Mouse (Mus musculus): ENCODE data around the gene Zfp36l1. TPM values are rescaled to one million over a fixed set of nuclear protein-coding genes. Genes with fewer than 3 reads are reported as not detected.
A peak's percentile ranks its signal among the peaks of the same experiment; 100 is the strongest.

Gene Zfp36l1
- polyA plus RNA-seq, 1 experiment from 2014 or later, result 160 TPM

DNA sequence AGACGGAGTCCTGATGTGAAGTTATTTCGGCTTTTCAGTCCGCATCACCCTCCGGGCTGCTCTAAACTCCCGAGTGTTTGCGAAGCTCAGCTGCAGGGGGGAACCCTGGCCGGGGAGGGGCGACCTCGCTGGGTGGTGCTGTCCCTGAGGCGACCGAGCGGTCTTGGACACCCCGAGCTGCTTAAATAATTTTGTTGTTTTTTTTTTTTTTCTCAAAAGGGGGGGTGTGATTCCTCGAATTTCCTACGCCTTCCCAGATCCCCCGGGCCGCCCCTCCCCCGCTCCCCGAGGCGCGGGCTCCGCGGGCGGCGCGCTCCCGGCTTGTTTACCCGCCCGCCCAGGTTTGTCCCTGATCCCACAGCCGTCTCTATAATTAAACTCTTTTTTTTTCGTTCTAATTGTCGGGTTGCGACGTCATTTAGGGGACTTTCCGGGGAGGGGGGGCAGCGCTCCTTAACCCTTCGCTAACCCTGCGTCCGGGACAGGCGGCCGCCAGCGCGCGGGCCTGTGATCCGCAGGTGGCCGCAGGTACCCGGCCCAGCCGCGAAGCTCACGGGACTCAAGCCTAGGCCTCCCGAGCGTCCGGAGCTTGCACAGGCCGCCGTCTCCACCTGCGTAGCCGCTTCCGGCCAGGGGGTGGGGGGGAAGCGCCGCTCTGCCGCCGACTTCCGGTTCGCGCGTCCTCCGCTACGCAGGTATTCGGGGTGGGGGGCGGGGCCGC is 2.5 kb upstream of the Zfp36l1 start:
- Histone ChIP-seq H3K36me3 (replicated peaks; ENCODE audit: control insufficient read depth, insufficient read depth, low read depth, low read length) (no peaks in the 10 kb centered on the region; the same call in none of the 2 replicates), H3K27ac (replicated peaks; ENCODE audit: low read depth, low read length) (peak overlapping the region; percentile 99), H3K4me1 (ENCODE audit: control insufficient read depth, insufficient read depth, low read length) (0 out of 2 replicates have a peak, but pooled peaks cover 3% of the 10 kb centered on the region), H3K9me3 (replicated peaks; ENCODE audit: control insufficient read depth, low read length) (no peaks in the 10 kb centered on the region), H3K9ac (replicated peaks; ENCODE audit: low read length) (peak overlapping the region; percentile 85), H3K4me3 (ENCODE audit: low read depth, low read length) (peak overlapping the region; percentile 67), H3K27me3 (ENCODE audit: control insufficient read depth, insufficient read depth, low read length) (no peaks in the 10 kb centered on the region), H3K4me2 (ENCODE audit: low read depth, low read length) (peak overlapping the region; percentile 93)
- peak; percentile 46 for ATAC-seq (replicated peaks; ENCODE audit: insufficient number of reproducible peaks, low FRiP score, low TSS enrichment, low read depth)
- under 1% methylated on average over 71 of the region's 71 CpGs for WGBS
- DNase-seq (ENCODE audit: low spot score), result peak; percentile 87

DNA sequence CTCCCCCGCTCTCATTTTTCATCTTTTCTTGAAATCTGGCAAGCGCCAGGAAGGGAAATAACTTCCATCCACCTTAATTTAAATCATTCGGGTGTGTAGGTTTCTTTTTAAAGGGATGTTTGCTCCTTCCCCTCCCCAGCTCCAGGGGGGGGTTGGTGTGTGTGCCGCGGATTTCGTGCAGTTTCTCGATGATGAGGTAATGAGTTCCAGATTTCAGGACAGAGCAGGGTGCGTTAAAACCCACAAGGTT is 2.0 kb upstream of the Zfp36l1 start:
- peak overlapping the region; percentile 99 for H3K27ac ChIP-seq (replicated peaks; ENCODE audit: low read depth, low read length)
- 0% methylated on average over 8 of the region's 8 CpGs for WGBS
- no peaks in the 10 kb centered on the region for H3K27me3 ChIP-seq (ENCODE audit: control insufficient read depth, insufficient read depth, low read length)
- peak overlapping the region; percentile 93 for H3K4me2 ChIP-seq (ENCODE audit: low read depth, low read length)
- no peak; the same call in 1 of the 2 replicates for ATAC-seq (replicated peaks; ENCODE audit: insufficient number of reproducible peaks, low FRiP score, low TSS enrichment, low read depth)
- peak overlapping the region; percentile 67 for H3K4me3 ChIP-seq (ENCODE audit: low read depth, low read length)
- peaks cover 5% of the 10 kb centered on the region for H3K36me3 ChIP-seq (replicated peaks; ENCODE audit: control insufficient read depth, insufficient read depth, low read depth, low read length)
- peak overlapping the region; percentile 85 for H3K9ac ChIP-seq (replicated peaks; ENCODE audit: low read length)
- DNase-seq (ENCODE audit: low spot score), result peak; percentile 94
- 0 out of 2 replicates have a peak, but pooled peaks cover 3% of the 10 kb centered on the region for H3K4me1 ChIP-seq (ENCODE audit: control insufficient read depth, insufficient read depth, low read length)
- H3K9me3 ChIP-seq (replicated peaks; ENCODE audit: control insufficient read depth, low read length), result no peaks in the 10 kb centered on the region

DNA sequence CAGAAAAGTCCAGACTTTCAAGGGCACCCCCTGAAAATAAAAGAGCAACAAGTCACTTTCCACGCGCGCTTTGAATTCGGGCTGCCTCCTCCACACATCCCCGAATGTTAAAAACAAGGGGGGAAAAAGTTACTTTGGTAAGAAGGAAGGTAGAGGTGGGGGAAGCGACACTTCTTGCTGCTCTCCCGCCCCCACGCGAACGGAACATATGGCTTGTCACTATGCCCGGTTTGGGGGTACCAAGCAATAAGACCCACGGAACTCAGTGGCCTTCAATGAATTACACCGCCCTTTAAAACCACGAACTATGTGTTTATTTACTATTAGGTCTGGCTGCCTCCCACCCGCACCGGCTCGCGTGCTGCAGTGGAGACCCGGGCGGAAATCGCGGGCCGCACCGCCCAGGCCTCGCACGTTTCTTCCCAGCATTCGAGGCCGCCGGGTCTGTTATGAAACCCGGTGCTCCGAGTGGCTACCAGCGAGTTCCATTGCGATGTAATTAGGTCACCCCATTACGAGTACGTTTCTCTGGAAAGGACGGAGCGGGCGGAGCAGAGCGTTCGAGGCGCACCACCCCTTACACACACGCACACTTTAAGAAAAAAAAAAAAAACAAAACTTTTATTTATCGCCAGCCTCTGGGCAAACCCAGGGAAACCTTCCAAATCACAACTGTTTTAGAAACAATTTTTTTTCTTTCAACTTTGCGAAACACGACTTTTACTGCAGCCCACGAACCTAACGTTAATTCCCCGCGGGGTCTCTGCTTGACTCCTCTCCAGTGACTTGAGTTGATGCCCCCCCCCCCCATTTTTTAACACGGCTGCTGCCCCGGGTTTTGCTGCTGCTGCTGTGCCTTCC is 1.4 kb upstream of the Zfp36l1 start:
- under 1% methylated on average over 51 of the region's 51 CpGs for WGBS
- H3K36me3 ChIP-seq (replicated peaks; ENCODE audit: control insufficient read depth, insufficient read depth, low read depth, low read length), result peaks cover 9% of the 10 kb centered on the region
- no peaks in the 10 kb centered on the region for H3K9me3 ChIP-seq (replicated peaks; ENCODE audit: control insufficient read depth, low read length)
- ATAC-seq (replicated peaks; ENCODE audit: insufficient number of reproducible peaks, low FRiP score, low TSS enrichment, low read depth) (no peak), DNase-seq (ENCODE audit: low spot score) (peak; percentile 73)
- H3K27me3 ChIP-seq (ENCODE audit: control insufficient read depth, insufficient read depth, low read length), result no peaks in the 10 kb centered on the region
- H3K4me2 ChIP-seq (ENCODE audit: low read depth, low read length), result peak overlapping the region; percentile 93
- peak overlapping the region; percentile 85 for H3K9ac ChIP-seq (replicated peaks; ENCODE audit: low read length)
- peak overlapping the region; percentile 71 for H3K4me3 ChIP-seq (ENCODE audit: low read depth, low read length)
- peak overlapping the region; percentile 99 for H3K27ac ChIP-seq (replicated peaks; ENCODE audit: low read depth, low read length)
- 0 out of 2 replicates have a peak, but pooled peaks cover 3% of the 10 kb centered on the region for H3K4me1 ChIP-seq (ENCODE audit: control insufficient read depth, insufficient read depth, low read length)

DNA sequence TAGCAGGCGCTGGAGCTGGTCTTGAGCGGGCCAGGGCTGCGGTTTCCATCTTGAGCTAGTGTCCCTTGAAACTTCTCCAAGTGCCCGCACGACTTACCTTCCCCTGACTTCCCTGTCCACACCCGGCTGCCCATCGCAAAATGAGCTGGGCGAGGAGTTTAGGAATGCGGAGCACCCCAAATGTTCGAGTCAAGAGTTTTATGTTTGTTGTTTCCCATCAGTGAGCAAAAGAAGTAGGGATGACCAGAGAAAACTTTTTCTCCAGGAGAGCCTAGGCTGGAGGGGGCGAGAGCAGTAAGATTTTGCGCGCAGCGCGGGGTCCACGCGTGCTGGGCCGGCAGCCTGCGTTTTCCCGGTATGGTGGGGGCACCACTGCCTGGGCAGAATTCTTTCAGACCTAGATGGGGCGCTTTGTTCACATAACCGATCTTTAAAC is 791 bp upstream of the Zfp36l1 start:
- DNase-seq (ENCODE audit: low spot score), result no peak
- ATAC-seq (replicated peaks; ENCODE audit: insufficient number of reproducible peaks, low FRiP score, low TSS enrichment, low read depth), result 0 out of 2 replicates have a peak, but pooled peaks have one; percentile 32
- Histone ChIP-seq H3K4me1 (ENCODE audit: control insufficient read depth, insufficient read depth, low read length) (0 out of 2 replicates have a peak, but pooled peaks cover 3% of the 10 kb centered on the region), H3K27me3 (ENCODE audit: control insufficient read depth, insufficient read depth, low read length) (no peaks in the 10 kb centered on the region), H3K27ac (replicated peaks; ENCODE audit: low read depth, low read length) (peak overlapping the region; percentile 99), H3K36me3 (replicated peaks; ENCODE audit: control insufficient read depth, insufficient read depth, low read depth, low read length) (peaks cover 9% of the 10 kb centered on the region), H3K4me2 (ENCODE audit: low read depth, low read length) (peak overlapping the region; percentile 93), H3K4me3 (ENCODE audit: low read depth, low read length) (peak overlapping the region; percentile 71), H3K9me3 (replicated peaks; ENCODE audit: control insufficient read depth, low read length) (no peaks in the 10 kb centered on the region), H3K9ac (replicated peaks; ENCODE audit: low read length) (peak overlapping the region; percentile 85)
- under 1% methylated on average over 22 of the region's 22 CpGs for WGBS

DNA sequence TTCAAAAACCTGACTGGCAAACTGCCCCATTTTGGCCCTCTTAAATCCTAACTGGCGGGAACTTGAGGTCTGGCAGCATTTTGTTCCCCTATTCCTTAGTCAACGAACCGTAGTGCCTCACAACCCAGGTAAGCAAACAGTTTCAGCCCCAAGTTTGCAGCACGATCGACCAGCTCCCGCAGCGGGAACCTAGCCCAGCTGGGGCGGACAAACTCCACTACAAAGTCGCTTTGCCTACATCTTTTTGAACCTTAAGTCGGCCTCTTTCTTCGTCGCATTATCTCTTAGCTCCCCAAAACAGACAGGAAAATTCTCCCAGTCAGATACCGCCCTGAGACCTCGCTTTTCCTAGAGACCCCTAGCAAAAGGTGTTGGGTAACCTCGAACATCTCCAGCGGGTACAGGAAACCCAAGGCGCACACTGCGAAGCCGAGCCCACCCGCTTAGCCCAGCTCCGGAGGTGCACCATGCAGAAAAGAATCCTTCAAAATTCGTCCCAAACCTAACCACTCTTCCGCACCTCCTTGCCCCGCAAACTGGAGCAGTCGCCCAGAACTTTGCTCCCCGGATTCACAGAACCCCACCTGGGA is 647 bp downstream of the Zfp36l1 start:
- peak overlapping the region; percentile 98 for H3K9ac ChIP-seq (replicated peaks; ENCODE audit: low read length)
- H3K27me3 ChIP-seq (ENCODE audit: control insufficient read depth, insufficient read depth, low read length), result no peaks in the 10 kb centered on the region
- DNase-seq (ENCODE audit: low spot score) (peak; percentile 46), ATAC-seq (replicated peaks; ENCODE audit: insufficient number of reproducible peaks, low FRiP score, low TSS enrichment, low read depth) (no peak)
- peak overlapping the region; percentile 71 for H3K4me3 ChIP-seq (ENCODE audit: low read depth, low read length)
- H3K27ac ChIP-seq (replicated peaks; ENCODE audit: low read depth, low read length), result peak overlapping the region; percentile 85
- H3K9me3 ChIP-seq (replicated peaks; ENCODE audit: control insufficient read depth, low read length), result no peaks in the 10 kb centered on the region
- under 1% methylated on average over 26 of the region's 26 CpGs for WGBS
- H3K4me2 ChIP-seq (ENCODE audit: low read depth, low read length), result peak overlapping the region; percentile 22; the same call in 1 of the 2 replicates
- peaks cover 9% of the 10 kb centered on the region for H3K36me3 ChIP-seq (replicated peaks; ENCODE audit: control insufficient read depth, insufficient read depth, low read depth, low read length)
- 0 out of 2 replicates have a peak, but pooled peaks cover 3% of the 10 kb centered on the region for H3K4me1 ChIP-seq (ENCODE audit: control insufficient read depth, insufficient read depth, low read length)

DNA sequence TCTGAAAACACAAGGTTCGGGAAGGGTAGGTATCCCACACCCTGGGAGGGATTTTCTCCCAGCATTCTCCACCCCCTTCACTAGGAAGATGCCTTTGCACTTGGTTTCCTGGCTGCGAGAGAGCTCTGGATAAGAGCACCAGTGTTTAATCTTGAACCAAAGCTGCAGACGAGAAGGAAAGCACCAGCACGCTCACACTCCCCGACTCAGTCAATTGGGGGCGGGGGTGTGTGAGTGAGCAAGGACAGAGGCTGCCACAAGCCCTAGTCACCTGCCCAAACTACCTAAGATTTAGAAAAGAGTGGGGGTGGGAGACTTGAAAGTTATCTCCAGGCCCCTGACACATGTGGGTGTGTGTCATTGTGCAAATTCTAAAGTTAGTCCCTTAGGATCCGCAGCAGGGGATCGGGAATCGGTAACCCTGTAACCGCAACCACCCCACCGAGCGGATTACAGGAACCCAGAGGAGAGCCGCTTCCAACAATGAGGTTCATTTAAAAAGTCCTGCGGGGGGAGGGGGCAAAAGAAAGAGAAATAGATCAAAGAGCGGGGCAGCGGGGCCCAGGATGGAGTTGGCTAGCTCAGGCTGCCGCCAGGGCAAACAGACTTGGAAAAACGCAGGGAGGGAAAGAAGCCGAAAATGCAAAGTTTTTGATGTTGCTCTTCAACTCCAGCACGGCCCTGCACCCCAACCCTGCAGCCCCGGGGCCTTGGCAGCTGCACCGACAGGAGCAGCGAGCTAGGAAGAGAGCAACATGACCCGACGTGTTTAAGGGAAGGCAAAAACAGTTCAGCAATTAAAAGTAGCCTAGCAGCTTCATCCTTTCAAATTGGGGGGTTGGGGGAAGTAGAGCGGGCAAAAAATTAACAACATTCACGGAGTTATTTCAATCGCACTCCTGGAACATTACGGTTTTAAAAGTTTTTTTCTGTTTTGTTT is 1.4 kb downstream of the Zfp36l1 start:
- peak overlapping the region; percentile 85 for H3K27ac ChIP-seq (replicated peaks; ENCODE audit: low read depth, low read length)
- H3K4me3 ChIP-seq (ENCODE audit: low read depth, low read length), result peak overlapping the region; percentile 71
- WGBS, result 0% methylated on average over 29 of the region's 29 CpGs
- DNase-seq (ENCODE audit: low spot score) (peak; percentile 65), ATAC-seq (replicated peaks; ENCODE audit: insufficient number of reproducible peaks, low FRiP score, low TSS enrichment, low read depth) (no peak)
- H3K36me3 ChIP-seq (replicated peaks; ENCODE audit: control insufficient read depth, insufficient read depth, low read depth, low read length), result peaks cover 12% of the 10 kb centered on the region
- H3K9me3 ChIP-seq (replicated peaks; ENCODE audit: control insufficient read depth, low read length), result no peaks in the 10 kb centered on the region
- no peaks in the 10 kb centered on the region for H3K27me3 ChIP-seq (ENCODE audit: control insufficient read depth, insufficient read depth, low read length)
- H3K4me1 ChIP-seq (ENCODE audit: control insufficient read depth, insufficient read depth, low read length), result 0 out of 2 replicates have a peak, but pooled peaks cover 3% of the 10 kb centered on the region
- H3K9ac ChIP-seq (replicated peaks; ENCODE audit: low read length), result peak overlapping the region; percentile 98
- peak overlapping the region; percentile 96 for H3K4me2 ChIP-seq (ENCODE audit: low read depth, low read length)

DNA sequence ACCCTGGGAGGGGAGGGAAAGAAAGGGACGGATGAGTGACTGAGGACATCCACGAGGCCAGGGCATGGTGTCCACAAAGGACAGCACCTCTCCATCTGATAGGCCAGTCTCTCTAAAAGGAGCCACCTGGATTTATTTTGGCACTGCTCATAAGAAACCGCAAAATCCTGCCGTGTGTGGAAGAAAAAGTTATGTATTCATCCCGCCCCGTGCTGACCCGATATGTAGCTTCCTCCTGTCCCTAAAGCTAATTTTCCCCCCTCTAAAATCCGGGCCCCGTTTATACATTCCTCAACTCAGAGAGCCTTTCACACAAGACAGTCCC is 2.3 kb downstream of the Zfp36l1 start:
- Histone ChIP-seq H3K4me3 (ENCODE audit: low read depth, low read length) (peak overlapping the region; percentile 71), H3K36me3 (replicated peaks; ENCODE audit: control insufficient read depth, insufficient read depth, low read depth, low read length) (peaks cover 12% of the 10 kb centered on the region), H3K9me3 (replicated peaks; ENCODE audit: control insufficient read depth, low read length) (no peaks in the 10 kb centered on the region), H3K4me2 (ENCODE audit: low read depth, low read length) (peak overlapping the region; percentile 96), H3K9ac (replicated peaks; ENCODE audit: low read length) (peak overlapping the region; percentile 98), H3K4me1 (ENCODE audit: control insufficient read depth, insufficient read depth, low read length) (0 out of 2 replicates have a peak, but pooled peaks cover 3% of the 10 kb centered on the region), H3K27me3 (ENCODE audit: control insufficient read depth, insufficient read depth, low read length) (no peaks in the 10 kb centered on the region), H3K27ac (replicated peaks; ENCODE audit: low read depth, low read length) (peak overlapping the region; percentile 85)
- DNase-seq (ENCODE audit: low spot score) (no peak), ATAC-seq (replicated peaks; ENCODE audit: insufficient number of reproducible peaks, low FRiP score, low TSS enrichment, low read depth) (no peak)
- under 1% methylated on average over 9 of the region's 9 CpGs for WGBS

All from embryonic facial prominence, embryonic 11.5 days (tissue).